Mouse (Mus musculus): Measurements from ENCODE around the gene Phyh.

Phyh gene

GRCm38 (mm10) chr2:4918860-4919739 lies at the start of gene Phyh:
TSS of gene Phyh (plus strand) at chr2:4919019.
- peak; percentile 89 to 94 for DNase-seq

- DNase-seq = no peak
These were observed 46.1 kb upstream of the Phyh start for GRCm38 (mm10) chr2:4872740-4873139.

- no peak for DNase-seq
These were observed 45.5 kb upstream of the Phyh start for GRCm38 (mm10) chr2:4873331-4873730.

- DNase-seq = no peak
These were observed 43.7 kb upstream of the Phyh start for GRCm38 (mm10) chr2:4875090-4875489.

GRCm38 (mm10) chr2:4876131-4876530 lies 42.7 kb upstream of the Phyh start:
- DNase-seq = no peak

GRCm38 (mm10) chr2:4880737-4881349 lies 38.0 kb upstream of the Phyh start:
- DNase-seq = peak in 1 of 2 experiments; percentile 64

- DNase-seq = peak; percentile 89 to 94
These were observed 37.2 kb upstream of the Phyh start, which contains the start of gene Sephs1 for GRCm38 (mm10) chr2:4881350-4882248. TSS of gene Sephs1 (plus strand) at chr2:4881564.

GRCm38 (mm10) chr2:4882249-4882791 lies 36.5 kb upstream of the Phyh start:
- DNase-seq = peak; percentile 79 to 86

GRCm38 (mm10) chr2:4883009-4883704 lies 35.7 kb upstream of the Phyh start:
- DNase-seq = peak in 1 of 2 experiments; percentile 6

GRCm38 (mm10) chr2:4886896-4887295 lies 31.9 kb upstream of the Phyh start:
- DNase-seq = peak in 1 of 2 experiments; percentile 6

- DNase-seq = no peak
These were observed 23.2 kb upstream of the Phyh start for GRCm38 (mm10) chr2:4895598-4895997.

GRCm38 (mm10) chr2:4896970-4897369 lies 21.8 kb upstream of the Phyh start:
- no peak for DNase-seq

GRCm38 (mm10) chr2:4900624-4901023 lies 18.2 kb upstream of the Phyh start:
- DNase-seq = no peak

- DNase-seq = no peak
These were observed 16.5 kb upstream of the Phyh start for GRCm38 (mm10) chr2:4902346-4902745.

GRCm38 (mm10) chr2:4907120-4907519 lies 11.7 kb upstream of the Phyh start:
- DNase-seq = no peak

- DNase-seq = no peak
These were observed 10.9 kb upstream of the Phyh start for GRCm38 (mm10) chr2:4907916-4908315.

- DNase-seq = no peak
These were observed 10.0 kb upstream of the Phyh start for GRCm38 (mm10) chr2:4908771-4909315.

GRCm38 (mm10) chr2:4909909-4910308 lies 8.9 kb upstream of the Phyh start:
- peak in 1 of 2 experiments; percentile 9 for DNase-seq

GRCm38 (mm10) chr2:4910521-4910920 lies 8.3 kb upstream of the Phyh start:
- peak; percentile 48 to 50 for DNase-seq

GRCm38 (mm10) chr2:4913949-4914348 lies 4.9 kb upstream of the Phyh start:
- no peak for DNase-seq

GRCm38 (mm10) chr2:4916037-4916436 lies 2.8 kb upstream of the Phyh start:
- DNase-seq = no peak

Data from kidney, postnatal 4 days (tissue).